Mouse (Mus musculus): Measurements from ENCODE around the gene Olfr1209. TPM values are rescaled to one million over a fixed set of nuclear protein-coding genes. Genes with fewer than 3 reads are reported as not detected.

The Olfr1209 gene
- not detected in 2 replicates for polyA plus RNA-seq (2015; fragmentation: Nextera tagmentation; extraction: Ambion mirVana)

GRCm38 (mm10) chr2:88915057-88915456, at the start of gene Olfr1209:
Olfr1209 (minus strand) TSS chr2:88915157.

DNA sequence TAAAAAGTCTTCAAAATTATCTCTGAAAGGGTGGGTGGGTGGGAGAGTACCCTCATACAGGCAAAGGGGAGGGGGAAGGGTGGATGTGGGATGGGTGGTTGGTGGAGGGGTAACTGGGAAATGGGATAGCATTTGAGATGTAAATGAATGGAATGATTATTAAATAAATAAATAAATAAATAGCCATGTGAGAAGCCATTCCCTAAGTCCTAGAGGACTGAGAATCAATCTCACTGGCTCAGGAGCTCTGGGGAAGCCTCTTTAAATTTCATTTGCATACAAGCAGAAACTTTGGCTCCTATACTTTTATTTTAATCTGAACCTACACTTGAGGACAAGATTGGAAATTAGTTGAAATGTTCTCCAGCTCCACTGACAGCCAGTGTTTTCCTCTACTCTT, 38.7 kb upstream of the Olfr1209 start, which contains the start of gene Olfr1212:
Olfr1212 (plus strand) TSS at position 301 of the 400 bp plus-strand sequence.

GRCm38 (mm10) chr2:88938011-88938410, 23.1 kb upstream of the Olfr1209 start, which contains the start of gene Olfr1211:
Olfr1211 (minus strand) TSS chr2:88938111.

DNA sequence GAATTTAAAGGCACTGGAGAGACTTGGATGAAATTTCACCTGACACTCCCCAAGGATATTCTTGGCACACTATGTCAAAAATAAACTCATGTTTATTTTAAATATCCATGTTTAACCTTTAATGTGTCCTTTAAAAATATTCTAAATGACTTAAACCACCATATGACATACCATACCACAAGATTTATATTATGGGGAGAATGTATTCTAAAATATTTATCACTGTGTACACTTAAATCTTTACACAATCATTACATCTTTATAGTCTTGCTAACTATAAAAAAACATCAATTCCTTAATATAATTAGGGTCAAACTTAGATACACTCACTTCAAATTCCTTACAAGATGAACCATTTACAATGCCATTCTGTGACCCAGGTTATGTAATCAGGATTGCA, 12.7 kb downstream of the Olfr1209 start, which contains the start of gene Olfr1208:
Olfr1208 (minus strand) TSS at position 101 of the 400 bp plus-strand sequence.

DNA sequence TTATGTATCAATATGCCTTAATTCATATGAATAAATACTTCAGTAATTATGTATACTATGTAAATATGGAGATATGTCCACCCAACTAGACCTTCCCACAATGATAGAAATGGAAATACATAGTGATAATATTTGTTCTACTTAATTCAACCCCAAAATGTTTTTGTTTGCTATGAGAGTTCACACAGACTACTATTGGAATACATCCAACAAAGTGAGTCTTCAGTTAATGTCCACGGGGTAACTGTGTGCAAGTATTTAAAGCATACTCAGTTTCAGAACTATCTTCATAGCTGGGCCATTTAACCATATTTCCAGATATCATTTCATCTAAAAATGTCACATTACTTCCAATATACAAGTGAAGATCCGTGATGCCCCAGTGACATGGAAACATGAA, 52.0 kb downstream of the Olfr1209 start, which contains the start of gene Olfr1206:
Olfr1206 (plus strand) TSS at position 301 of the 400 bp plus-strand sequence.

Other genes starting within 250 kb of the Olfr1209 start
- gene Olfr1193, start 239.5 kb downstream of the Olfr1209 start, polyA plus RNA-seq (2015; fragmentation: Nextera tagmentation; extraction: Ambion mirVana), result not detected in 2 replicates
- gene Olfr1195, start 226.0 kb downstream of the Olfr1209 start, polyA plus RNA-seq (2015; fragmentation: Nextera tagmentation; extraction: Ambion mirVana), result not detected in 2 replicates
- gene Olfr1196, start 210.6 kb downstream of the Olfr1209 start, polyA plus RNA-seq (2015; fragmentation: Nextera tagmentation; extraction: Ambion mirVana), result not detected in 2 replicates
- not detected in 2 replicates for gene Olfr1197, start 182.8 kb downstream of the Olfr1209 start, polyA plus RNA-seq (2015; fragmentation: Nextera tagmentation; extraction: Ambion mirVana)
- gene Olfr1198, start 163.8 kb downstream of the Olfr1209 start, polyA plus RNA-seq (2015; fragmentation: Nextera tagmentation; extraction: Ambion mirVana), result not detected in 2 replicates
- gene Olfr1199, start 154.7 kb downstream of the Olfr1209 start, polyA plus RNA-seq (2015; fragmentation: Nextera tagmentation; extraction: Ambion mirVana), result not detected in 2 replicates
- gene Olfr1200, start 144.7 kb downstream of the Olfr1209 start, polyA plus RNA-seq (2015; fragmentation: Nextera tagmentation; extraction: Ambion mirVana), result not detected in 2 replicates
- not detected in 2 replicates for gene Olfr1201, start 122.1 kb downstream of the Olfr1209 start, polyA plus RNA-seq (2015; fragmentation: Nextera tagmentation; extraction: Ambion mirVana)
- gene Olfr1202, start 100.7 kb downstream of the Olfr1209 start, polyA plus RNA-seq (2015; fragmentation: Nextera tagmentation; extraction: Ambion mirVana), result not detected in 2 replicates
- not detected in 2 replicates for gene Olfr1205, start 85.4 kb downstream of the Olfr1209 start, polyA plus RNA-seq (2015; fragmentation: Nextera tagmentation; extraction: Ambion mirVana)
- gene Olfr1204, start 65.9 kb downstream of the Olfr1209 start, polyA plus RNA-seq (2015; fragmentation: Nextera tagmentation; extraction: Ambion mirVana), result not detected in 2 replicates
- not detected in 2 replicates for gene Olfr1206, start 51.9 kb downstream of the Olfr1209 start, polyA plus RNA-seq (2015; fragmentation: Nextera tagmentation; extraction: Ambion mirVana)
- gene Olfr1208, start 12.8 kb downstream of the Olfr1209 start, polyA plus RNA-seq (2015; fragmentation: Nextera tagmentation; extraction: Ambion mirVana), result not detected in 2 replicates
- not detected in 2 replicates for gene Olfr1211, start 23.0 kb upstream of the Olfr1209 start, polyA plus RNA-seq (2015; fragmentation: Nextera tagmentation; extraction: Ambion mirVana)
- not detected in 2 replicates for gene Olfr1212, start 38.8 kb upstream of the Olfr1209 start, polyA plus RNA-seq (2015; fragmentation: Nextera tagmentation; extraction: Ambion mirVana)
- not detected in 2 replicates for gene Gm13762, start 65.1 kb upstream of the Olfr1209 start, polyA plus RNA-seq (2015; fragmentation: Nextera tagmentation; extraction: Ambion mirVana)
- gene Olfr1214, start 77.5 kb upstream of the Olfr1209 start, polyA plus RNA-seq (2015; fragmentation: Nextera tagmentation; extraction: Ambion mirVana), result not detected in 2 replicates
- not detected in 2 replicates for gene Olfr1215, start 91.8 kb upstream of the Olfr1209 start, polyA plus RNA-seq (2015; fragmentation: Nextera tagmentation; extraction: Ambion mirVana)
- gene Olfr1216, start 103.2 kb upstream of the Olfr1209 start, polyA plus RNA-seq (2015; fragmentation: Nextera tagmentation; extraction: Ambion mirVana), result not detected in 2 replicates
- not detected in 2 replicates for gene Olfr1217, start 116.9 kb upstream of the Olfr1209 start, polyA plus RNA-seq (2015; fragmentation: Nextera tagmentation; extraction: Ambion mirVana)
- gene Olfr1218, start 146.0 kb upstream of the Olfr1209 start, polyA plus RNA-seq (2015; fragmentation: Nextera tagmentation; extraction: Ambion mirVana), result not detected in 2 replicates
- not detected in 2 replicates for gene Olfr1219, start 168.4 kb upstream of the Olfr1209 start, polyA plus RNA-seq (2015; fragmentation: Nextera tagmentation; extraction: Ambion mirVana)
- gene Olfr1220, start 191.7 kb upstream of the Olfr1209 start, polyA plus RNA-seq (2015; fragmentation: Nextera tagmentation; extraction: Ambion mirVana), result not detected in 2 replicates
- not detected in 2 replicates for gene Olfr1221, start 202.1 kb upstream of the Olfr1209 start, polyA plus RNA-seq (2015; fragmentation: Nextera tagmentation; extraction: Ambion mirVana)
- gene Olfr1222, start 217.9 kb upstream of the Olfr1209 start, polyA plus RNA-seq (2015; fragmentation: Nextera tagmentation; extraction: Ambion mirVana), result not detected in 2 replicates
- not detected in 2 replicates for gene Olfr1223, start 236.4 kb upstream of the Olfr1209 start, polyA plus RNA-seq (2015; fragmentation: Nextera tagmentation; extraction: Ambion mirVana)
- not detected in 2 replicates for gene Olfr1224-ps1, start 248.9 kb upstream of the Olfr1209 start, polyA plus RNA-seq (2015; fragmentation: Nextera tagmentation; extraction: Ambion mirVana)

All from neural tube, postnatal 0 days (tissue).